Mouse (Mus musculus) limb, embryonic 11.5 days (tissue): ENCODE data around the gene Mtm1. TPM values are rescaled to one million over a fixed set of nuclear protein-coding genes. Genes with fewer than 3 reads are reported as not detected.

ENCODE experiments used
- ATAC-seq: fragments of 200-750 bp; cut with Nextera tagmentation; 2 replicates; pipeline ENCODE4 v1.8.0; 2017; ENCODE audit warnings: low read depth; ENCODE audit not compliant: insufficient number of reproducible peaks, low FRiP score, low TSS enrichment
- DNase-seq: peaks from one replicate; pipeline ENCODE4 v3.0.0-alpha.2; 2015; ENCODE audit warnings: low spot score
- H3K27ac ChIP-seq: fragments of 300-500 bp; sonication (generic); replicated peaks from 2 replicates; pipeline ENCODE4 v1.5.1; 2014; ENCODE audit warnings: low read depth, mild to moderate bottlenecking, low read length
- H3K27me3 ChIP-seq: fragments of 300-500 bp; sonication (generic); 2 replicates; pipeline ENCODE4 v1.6.1; 2014; ENCODE audit warnings: mild to moderate bottlenecking, low read length, mixed read lengths; ENCODE audit not compliant: control insufficient read depth, insufficient read depth
- H3K36me3 ChIP-seq: fragments of 300-500 bp; sonication (generic); 2 replicates; pipeline ENCODE4 v1.6.1; 2014; ENCODE audit warnings: mild to moderate bottlenecking, low read length, moderate library complexity, mixed read lengths; ENCODE audit not compliant: control insufficient read depth, insufficient read depth
- H3K4me1 ChIP-seq: fragments of 300-500 bp; sonication (generic); 2 replicates; pipeline ENCODE4 v1.6.1; 2014; ENCODE audit warnings: low read length, mixed read lengths; ENCODE audit not compliant: control insufficient read depth, insufficient read depth
- H3K4me2 ChIP-seq: fragments of 300-500 bp; sonication (generic); 2 replicates; pipeline ENCODE4 v1.6.1; 2014; ENCODE audit warnings: low read depth, mild to moderate bottlenecking, moderate library complexity; ENCODE audit not compliant: severe bottlenecking
- H3K4me3 ChIP-seq: fragments of 300-500 bp; sonication (generic); 2 replicates; pipeline ENCODE4 v1.5.1; 2014; ENCODE audit warnings: low read depth, low read length
- H3K9ac ChIP-seq: fragments of 300-500 bp; sonication (generic); 2 replicates; pipeline ENCODE4 v1.6.1; 2014; ENCODE audit warnings: mild to moderate bottlenecking, low read length
- H3K9me3 ChIP-seq: fragments of 300-500 bp; sonication (generic); 2 replicates; pipeline ENCODE4 v1.6.1; 2016; ENCODE audit warnings: low read length; ENCODE audit not compliant: control insufficient read depth
- WGBS: fragments of 180-500 bp; shearing (Covaris S2); extraction: QIAGEN DNeasy Blood & Tissue Kit; methylation state at CpG from one replicate; pipeline ENCODE4 v1.1.7; 2014; 5-methylcytosine and 5-hydroxymethylcytosine counted together
- polyA plus RNA-seq: library from polyadenylated mRNA; unstranded; fragments of >200 nt; fragmentation: Nextera tagmentation; extraction: Ambion mirVana; gene quantifications from 2 replicates; pipeline ENCODE4 v1.2.1, GENCODE M21; 2014

Mtm1 gene
- polyA plus RNA-seq: 1.7 and 1.9 TPM in 2 replicates

DNA sequence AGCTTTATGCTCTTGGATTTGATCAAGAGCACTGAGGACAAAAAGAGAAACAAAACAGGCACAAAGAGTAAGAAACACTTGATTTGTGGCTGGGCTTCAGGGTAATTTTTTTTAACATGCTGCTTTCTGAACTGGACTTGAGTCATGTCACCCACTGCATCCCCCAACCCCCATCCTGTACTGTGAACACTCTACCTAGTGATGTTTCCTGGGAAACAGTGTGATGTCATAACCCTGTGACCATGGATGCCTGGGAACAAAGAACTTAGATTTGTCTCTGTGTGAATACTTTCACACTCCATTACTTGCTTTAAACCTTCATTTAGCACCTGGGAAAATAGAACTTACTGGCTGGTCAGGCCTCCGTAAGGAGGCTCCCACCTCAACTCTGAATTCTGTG, at the start of gene Mtm1:
Gene Mtm1 (plus strand): TSS at position 301 of the 400 bp plus-strand sequence.
- ATAC-seq (no peak), DNase-seq (no peak)
- Histone ChIP-seq H3K9me3 (no peaks in the 10 kb centered on the region), H3K27me3 (no peaks in the 10 kb centered on the region), H3K36me3 (no peaks in the 10 kb centered on the region), H3K4me3 (no peak within 1 kb of the TSS), H3K27ac (no peak within 1 kb of the TSS), H3K9ac (no peak within 1 kb of the TSS), H3K4me1 (no peaks in the 10 kb centered on the region), H3K4me2 (no peak within 1 kb of the TSS)
- WGBS: 96% methylated on average over 1 of the region's 1 CpGs

DNA sequence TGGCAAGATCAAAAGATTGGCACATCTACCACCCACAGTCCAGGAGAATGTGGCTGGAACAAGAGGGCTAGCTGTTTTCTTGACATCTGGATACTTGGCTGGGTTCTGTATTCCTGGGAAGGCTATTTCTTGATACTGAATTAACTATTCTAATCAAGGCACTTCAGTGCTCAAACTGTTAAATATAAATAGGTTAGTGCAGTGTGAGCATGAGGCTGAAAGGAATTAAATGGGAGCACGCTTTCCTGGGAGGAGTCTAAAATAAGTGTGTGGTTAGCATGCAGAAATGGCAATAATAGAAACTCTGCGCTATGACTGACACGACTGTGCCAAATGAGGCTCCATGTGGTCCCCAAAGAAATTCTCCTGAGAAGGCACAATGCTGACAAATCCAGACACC, 29.0 kb upstream of the Mtm1 start:
- DNase-seq: no peak
- no peaks in the 10 kb centered on the region for H3K27me3 ChIP-seq
- H3K27ac ChIP-seq: no peak overlapping the region
- H3K9ac ChIP-seq: no peak overlapping the region
- no peak overlapping the region for H3K4me3 ChIP-seq
- H3K4me2 ChIP-seq: no peak overlapping the region
- H3K4me1 ChIP-seq: no peaks in the 10 kb centered on the region
- no peaks in the 10 kb centered on the region for H3K9me3 ChIP-seq
- 89% methylated on average over 3 of the region's 3 CpGs for WGBS
- ATAC-seq: no peak
- H3K36me3 ChIP-seq: no peaks in the 10 kb centered on the region

GRCm38 (mm10) chrX:71183671-71184070, 26.9 kb upstream of the Mtm1 start:
- Histone ChIP-seq H3K27me3 (no peaks in the 10 kb centered on the region), H3K36me3 (no peaks in the 10 kb centered on the region)

GRCm38 (mm10) chrX:71186396-71186795, 24.2 kb upstream of the Mtm1 start:
- no peak overlapping the region for H3K27ac ChIP-seq
- H3K27me3 ChIP-seq: no peaks in the 10 kb centered on the region
- no peak overlapping the region for H3K9ac ChIP-seq
- H3K4me3 ChIP-seq: no peak overlapping the region
- no peak for ATAC-seq
- H3K4me2 ChIP-seq: no peak overlapping the region
- no peaks in the 10 kb centered on the region for H3K9me3 ChIP-seq
- H3K4me1 ChIP-seq: no peaks in the 10 kb centered on the region
- DNase-seq: no peak
- 69% methylated on average over 1 of the region's 1 CpGs for WGBS
- H3K36me3 ChIP-seq: no peaks in the 10 kb centered on the region

More at GRCm38 (mm10) chrX:71183671-71184070, 26.9 kb upstream of the Mtm1 start:
- Histone ChIP-seq H3K9me3 (no peaks in the 10 kb centered on the region), H3K4me1 (no peaks in the 10 kb centered on the region), H3K4me2 (no peak overlapping the region), H3K4me3 (no peak overlapping the region), H3K9ac (no peak overlapping the region), H3K27ac (no peak overlapping the region)
- ATAC-seq: no peak
- 91% methylated on average over 4 of the region's 4 CpGs for WGBS
- DNase-seq: no peak

DNA sequence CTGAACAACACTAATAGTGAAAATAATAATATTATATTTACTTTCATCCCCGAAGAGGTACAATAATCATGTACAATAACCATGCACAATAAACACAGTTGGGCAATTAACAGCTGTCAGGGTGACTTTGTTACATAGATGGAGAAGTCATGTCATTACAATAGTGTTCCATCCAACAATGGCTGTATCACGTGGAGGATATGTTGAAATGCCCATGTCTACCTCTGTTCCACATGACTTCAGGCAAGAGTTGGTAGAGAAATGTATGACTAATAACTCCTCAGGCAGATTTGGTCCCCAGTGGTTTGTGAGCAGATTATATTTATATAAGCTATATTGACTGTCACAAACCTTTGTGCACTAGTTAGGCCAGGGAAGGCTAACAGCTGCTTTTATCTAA, 5.8 kb upstream of the Mtm1 start:
- WGBS: 64% methylated on average over 2 of the region's 2 CpGs
- no peaks in the 10 kb centered on the region for H3K36me3 ChIP-seq

GRCm38 (mm10) chrX:71205821-71206542, 4.6 kb upstream of the Mtm1 start:
- ATAC-seq: no peak
- no peak for DNase-seq
- Histone ChIP-seq H3K4me2 (no peak overlapping the region), H3K27me3 (no peaks in the 10 kb centered on the region), H3K9ac (no peak overlapping the region), H3K4me1 (no peaks in the 10 kb centered on the region), H3K36me3 (no peaks in the 10 kb centered on the region), H3K9me3 (no peaks in the 10 kb centered on the region), H3K4me3 (no peak overlapping the region), H3K27ac (no peak overlapping the region)
- WGBS: 86% methylated on average over 1 of the region's 1 CpGs

More for the DNA sequence above, 5.8 kb upstream of the Mtm1 start:
- ATAC-seq (no peak), DNase-seq (no peak)
- H3K27ac ChIP-seq: no peak overlapping the region
- H3K9me3 ChIP-seq: no peaks in the 10 kb centered on the region
- no peak overlapping the region for H3K4me2 ChIP-seq
- no peak overlapping the region for H3K4me3 ChIP-seq
- no peak overlapping the region for H3K9ac ChIP-seq
- no peaks in the 10 kb centered on the region for H3K4me1 ChIP-seq
- H3K27me3 ChIP-seq: no peaks in the 10 kb centered on the region

DNA sequence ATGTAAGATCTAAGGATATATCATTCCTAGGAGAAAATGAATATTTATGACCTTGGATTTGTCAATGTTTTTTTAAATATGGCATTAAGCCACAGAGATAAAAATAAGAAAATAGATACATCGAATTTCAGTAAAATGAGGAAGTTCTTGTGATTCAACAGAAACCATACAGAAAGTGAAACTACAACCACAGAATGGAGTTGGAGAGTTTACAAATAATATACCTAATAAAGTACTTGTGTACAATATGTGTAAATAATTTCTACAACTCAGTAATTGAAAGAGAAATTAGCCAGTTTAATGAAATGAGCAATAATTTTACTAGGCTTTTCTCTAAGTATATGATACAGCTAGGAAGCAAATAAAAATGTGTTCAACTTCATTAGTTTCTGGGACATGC, 4.0 kb upstream of the Mtm1 start:
- H3K9me3 ChIP-seq: no peaks in the 10 kb centered on the region
- DNase-seq: no peak
- 91% methylated on average over 1 of the region's 1 CpGs for WGBS
- H3K27me3 ChIP-seq: no peaks in the 10 kb centered on the region
- H3K4me1 ChIP-seq: no peaks in the 10 kb centered on the region
- no peak overlapping the region for H3K27ac ChIP-seq
- no peak for ATAC-seq
- H3K36me3 ChIP-seq: no peaks in the 10 kb centered on the region
- H3K4me2 ChIP-seq: no peak overlapping the region
- no peak overlapping the region for H3K9ac ChIP-seq
- no peak overlapping the region for H3K4me3 ChIP-seq

DNA sequence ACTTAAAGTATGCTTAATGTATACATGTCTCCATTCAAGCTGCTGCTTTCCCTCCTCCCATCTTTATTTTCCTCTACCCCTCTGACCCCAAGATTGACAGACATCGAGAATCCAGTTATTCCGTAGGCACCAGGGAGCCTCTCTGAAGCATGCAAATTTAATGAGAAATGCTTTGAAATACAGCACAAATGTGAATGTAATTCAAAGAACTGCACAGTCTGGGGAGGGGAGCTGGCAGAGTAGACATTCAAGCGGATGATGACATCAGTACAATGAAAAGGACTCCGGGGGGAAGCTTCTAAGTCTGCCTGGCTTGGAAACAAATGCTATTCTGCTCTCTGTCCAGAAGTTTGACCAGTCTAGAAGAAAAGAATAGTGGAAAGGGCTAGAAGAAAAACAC, 2.3 kb downstream of the Mtm1 start:
- Histone ChIP-seq H3K27ac (no peak overlapping the region), H3K9me3 (no peaks in the 10 kb centered on the region), H3K4me1 (no peaks in the 10 kb centered on the region), H3K9ac (no peak overlapping the region), H3K4me3 (no peak overlapping the region), H3K36me3 (no peaks in the 10 kb centered on the region), H3K27me3 (no peaks in the 10 kb centered on the region), H3K4me2 (no peak overlapping the region)
- 88% methylated on average over 4 of the region's 4 CpGs for WGBS
- ATAC-seq: no peak
- no peak for DNase-seq
